Mouse (Mus musculus) lung, postnatal 14 days (tissue): ENCODE results near the gene Peli2.

ENCODE experiments used
- DNase-seq: peaks from one replicate; pipeline ENCODE4 v3.0.0; 2021

Gene Peli2

DNA sequence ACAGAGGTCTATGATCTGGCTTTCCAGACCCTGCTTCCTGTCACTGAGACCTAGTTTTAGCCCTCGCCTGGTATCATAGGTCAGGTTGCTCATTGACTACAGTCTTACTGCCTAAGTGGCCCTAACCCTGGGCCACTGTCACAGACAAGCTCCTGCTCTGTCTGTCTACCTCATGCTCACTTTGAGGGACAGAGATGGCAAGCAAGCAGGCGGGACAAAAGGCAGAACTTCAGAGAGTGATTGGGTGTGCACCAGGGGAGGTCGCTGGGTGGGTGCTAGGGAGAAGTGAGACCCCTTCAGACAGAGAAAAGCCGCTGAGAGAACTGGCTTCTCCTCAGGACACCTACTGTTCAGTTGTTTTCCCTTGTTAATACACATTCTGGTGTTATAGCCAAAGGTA is 6.3 kb downstream of the Peli2 start:
- DNase-seq = no peak

DNA sequence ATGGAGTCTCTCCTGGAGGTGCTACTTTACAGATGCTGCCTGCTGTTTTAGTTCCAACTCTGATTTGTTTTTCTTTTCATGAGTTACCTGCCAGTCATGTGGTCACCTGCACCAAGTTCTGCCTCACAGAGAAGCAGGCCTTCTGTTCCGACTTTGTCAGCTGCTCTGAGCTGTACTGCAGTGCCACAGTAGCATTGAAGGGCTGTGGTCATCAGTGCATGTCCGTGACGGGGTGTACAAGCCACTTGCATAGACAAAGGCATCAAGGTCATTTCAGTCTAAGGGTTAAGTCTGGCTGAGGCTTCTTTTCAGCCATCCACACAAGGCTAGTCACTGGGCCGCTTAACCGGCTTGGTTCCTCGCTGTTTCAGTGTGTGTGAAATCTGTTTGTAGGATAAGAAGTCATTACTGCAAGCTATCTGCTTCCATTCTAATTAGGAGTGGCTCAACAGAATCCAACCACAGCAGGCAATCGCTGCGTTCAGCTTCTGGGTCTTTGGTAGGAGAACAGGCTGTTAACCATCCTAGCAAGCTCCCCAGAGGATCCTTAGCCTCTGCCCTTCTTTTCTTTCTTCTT is 7.1 kb downstream of the Peli2 start:
- DNase-seq = no peak

DNA sequence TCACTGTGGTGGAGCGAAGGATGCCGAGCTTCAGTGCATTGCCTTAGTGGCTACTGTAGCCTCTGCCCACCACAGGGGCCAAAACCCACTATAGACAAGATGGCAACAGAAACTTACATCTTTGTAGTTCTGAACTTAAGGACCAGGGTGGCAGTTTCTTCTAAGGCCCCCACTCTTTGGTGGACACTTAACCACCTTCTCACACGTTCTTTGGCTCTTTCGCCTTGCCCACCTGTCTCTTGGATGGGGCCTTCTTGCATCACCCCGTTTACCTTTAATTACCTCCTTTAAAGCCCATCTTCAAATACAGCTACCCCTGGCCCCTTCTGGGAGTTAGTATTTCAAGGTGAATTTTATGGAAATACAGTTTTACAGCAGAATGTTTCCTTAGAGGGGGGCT is 8.1 kb downstream of the Peli2 start:
- DNase-seq = no peak

DNA sequence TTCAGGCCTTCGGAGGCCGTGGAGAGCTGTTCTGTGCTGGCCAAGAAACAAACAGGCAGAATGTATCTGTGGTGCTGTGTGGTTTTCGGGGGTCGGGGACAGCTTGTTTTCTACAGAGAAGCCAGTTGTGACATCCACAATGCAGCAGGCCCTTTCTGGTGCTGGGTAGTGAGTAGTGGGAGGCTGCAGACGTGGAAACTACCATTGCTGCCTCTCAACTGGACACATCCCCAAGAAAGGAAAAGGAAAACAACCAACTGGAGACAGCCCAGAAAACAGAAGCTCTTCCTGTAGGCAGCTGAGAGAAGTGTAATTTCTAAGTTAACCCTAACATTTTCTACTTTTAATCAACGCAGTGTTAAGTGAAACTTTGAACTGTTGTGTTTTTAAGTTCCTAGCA is 9.4 kb downstream of the Peli2 start:
- no peak for DNase-seq

DNA sequence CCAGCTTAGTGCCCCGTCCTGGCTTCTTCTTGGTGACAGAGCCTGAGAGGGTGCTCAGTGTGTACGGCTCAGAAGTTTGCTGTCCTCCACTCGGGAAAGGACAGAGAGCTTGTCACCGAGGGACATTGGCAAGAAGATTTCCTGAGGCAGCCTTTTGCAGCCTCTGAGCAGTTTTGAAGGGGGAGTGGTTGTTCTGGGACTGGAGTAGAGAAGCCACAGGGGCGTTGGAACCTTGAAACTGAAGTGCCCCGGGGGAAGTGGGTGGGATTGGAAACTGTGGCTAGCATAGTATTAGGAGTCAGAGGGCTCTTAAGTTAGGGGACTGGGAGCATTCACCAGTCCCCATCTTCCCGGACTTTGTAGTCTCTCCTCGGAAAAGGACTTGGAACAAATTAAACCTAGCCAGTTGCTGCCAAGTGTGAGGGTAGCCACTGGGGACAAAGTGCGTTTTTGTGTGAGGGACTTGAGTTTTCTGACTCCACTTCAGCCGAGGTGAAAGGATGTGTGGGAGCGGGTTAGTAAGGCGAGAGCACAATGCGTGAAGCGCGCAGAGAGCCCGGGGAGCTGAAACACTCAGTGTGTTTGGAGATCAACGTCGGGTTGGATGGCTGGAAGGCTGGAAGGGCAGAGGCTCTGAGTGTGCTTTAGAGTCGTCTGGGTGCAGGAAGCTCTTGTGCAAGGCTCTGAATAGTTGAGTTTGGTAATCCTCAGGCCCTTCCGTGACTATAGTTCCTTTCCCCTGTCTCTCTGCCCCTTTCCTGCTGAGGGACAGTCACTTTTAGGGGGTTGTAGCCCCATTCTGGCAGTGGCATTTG is 10.3 kb downstream of the Peli2 start:
- no peak for DNase-seq

DNA sequence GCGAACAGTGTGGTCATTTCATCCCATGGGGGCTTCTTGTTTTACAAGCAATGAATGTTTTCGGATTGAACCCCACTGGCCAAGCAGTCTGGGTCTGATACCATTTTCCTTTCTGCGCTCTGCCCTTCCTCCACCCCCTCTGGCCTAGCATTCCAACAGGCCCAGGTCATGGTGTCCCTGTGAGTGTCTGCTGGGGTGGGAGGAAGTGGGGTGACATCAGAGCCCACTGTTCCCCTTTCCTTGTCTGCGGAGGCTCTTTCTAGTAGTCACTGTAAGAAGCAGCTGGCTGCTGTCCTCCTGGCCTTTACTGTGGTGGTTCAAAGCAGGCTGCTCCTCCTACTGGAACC is 10.9 kb downstream of the Peli2 start:
- DNase-seq = peak; percentile 46

DNA sequence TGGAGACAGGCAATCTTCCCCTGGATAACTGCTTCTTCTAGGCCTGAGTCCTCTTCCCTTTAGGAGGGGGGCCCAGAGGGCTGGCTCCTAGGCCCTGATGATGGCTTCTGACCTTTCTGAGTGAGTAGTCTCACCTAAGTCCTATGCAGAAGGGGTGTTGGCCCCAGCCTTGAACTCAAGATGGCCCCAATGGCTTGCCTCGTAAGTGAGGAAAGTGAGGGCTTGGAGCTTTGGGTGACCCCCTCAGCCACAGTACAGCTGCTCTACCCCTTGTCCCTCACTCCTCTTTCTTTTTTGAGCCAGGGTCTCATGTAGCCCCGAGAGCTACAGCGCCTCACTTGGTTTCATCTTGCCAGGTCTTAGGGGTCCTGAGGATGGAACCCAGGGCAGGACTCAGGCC is 11.6 kb downstream of the Peli2 start:
- no peak for DNase-seq

DNA sequence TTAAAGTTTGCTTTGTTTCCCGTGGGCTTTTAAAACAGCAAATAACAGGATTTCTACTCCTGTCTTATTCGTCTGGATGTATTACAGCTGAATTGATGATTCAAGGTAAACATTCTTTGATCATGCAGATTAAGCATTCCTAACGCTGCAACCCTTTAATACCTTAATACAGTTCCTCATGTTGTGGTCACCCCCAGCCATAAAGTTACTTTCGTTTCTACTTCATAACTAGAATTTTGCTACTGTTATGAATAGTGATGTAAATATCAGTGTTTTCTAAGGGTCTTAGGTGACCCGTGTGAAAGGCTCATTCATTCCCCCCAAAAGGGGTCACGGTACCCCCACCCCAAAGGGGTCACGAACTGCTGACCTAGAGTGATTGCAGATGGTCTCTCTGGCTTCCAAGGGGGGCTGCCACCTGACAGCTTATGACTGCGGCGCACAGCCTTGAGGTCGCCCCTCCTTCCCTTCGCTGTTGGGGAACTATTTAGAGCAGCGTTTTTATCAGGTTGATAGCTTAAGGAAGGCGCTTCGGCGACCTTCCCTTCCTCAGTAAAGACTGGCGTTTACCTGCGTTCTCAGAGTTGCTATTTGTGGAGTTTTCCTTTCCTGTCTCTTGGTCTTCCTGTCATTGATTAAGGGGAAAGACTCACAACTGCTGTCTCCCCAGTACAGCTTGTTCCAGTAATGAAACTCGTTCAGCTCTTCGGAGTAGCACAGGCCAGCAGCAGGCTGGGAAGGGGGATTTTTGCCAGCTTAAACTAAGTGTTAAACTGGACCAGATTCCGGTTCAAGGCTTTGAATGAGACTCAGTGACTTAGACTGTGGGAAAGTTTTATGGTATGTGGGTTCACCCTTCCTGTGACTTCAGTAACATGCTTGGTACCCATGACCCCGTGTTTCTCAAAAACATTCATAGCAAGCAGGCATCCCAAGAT is 12.5 kb downstream of the Peli2 start:
- no peak for DNase-seq

DNA sequence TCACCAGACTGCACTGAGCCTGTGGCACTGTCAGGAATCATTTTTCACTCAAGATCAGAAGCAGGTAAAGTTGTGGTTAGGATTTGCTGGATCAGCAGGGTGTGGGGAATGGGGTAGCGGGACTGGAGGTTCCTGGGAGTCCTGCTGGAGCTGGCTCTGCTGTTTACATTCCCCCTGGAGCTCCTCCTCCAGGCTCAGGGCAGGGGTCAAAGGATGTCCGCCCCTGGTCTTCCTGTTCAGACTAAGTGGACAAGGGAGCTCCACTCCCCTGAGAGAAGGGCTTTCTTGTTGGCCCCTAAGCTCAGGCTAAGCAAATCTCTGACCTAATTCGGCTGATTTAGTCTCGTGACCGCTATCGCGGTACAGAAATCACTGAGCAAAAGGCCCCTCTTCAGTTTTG is 13.7 kb downstream of the Peli2 start:
- peak; percentile 40 for DNase-seq

DNA sequence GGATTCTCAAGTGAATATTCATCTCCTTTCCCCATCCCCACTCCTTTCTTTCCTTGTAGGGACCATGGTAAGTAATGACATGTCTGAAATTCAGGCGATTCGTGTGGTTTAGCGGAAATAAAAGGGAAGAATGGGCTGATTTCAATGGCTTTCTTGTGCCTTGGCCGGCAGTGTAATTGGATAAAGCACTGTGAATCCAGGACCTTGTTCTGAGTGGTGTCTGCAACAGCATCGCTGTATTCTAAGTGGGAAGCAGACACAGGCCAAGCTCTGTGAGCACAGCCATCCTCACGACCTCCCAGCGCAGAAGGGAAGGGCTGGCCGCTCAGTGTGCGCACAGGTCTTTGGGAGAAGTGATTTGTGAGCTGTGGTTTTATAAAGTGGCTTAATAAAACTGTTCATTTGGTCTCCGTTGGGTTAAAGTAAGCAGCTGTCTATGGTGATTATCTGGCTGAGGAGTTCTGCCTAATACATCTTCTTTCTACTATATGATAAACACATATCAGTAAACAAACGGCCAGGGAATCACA is 15.3 kb downstream of the Peli2 start:
- DNase-seq = no peak

DNA sequence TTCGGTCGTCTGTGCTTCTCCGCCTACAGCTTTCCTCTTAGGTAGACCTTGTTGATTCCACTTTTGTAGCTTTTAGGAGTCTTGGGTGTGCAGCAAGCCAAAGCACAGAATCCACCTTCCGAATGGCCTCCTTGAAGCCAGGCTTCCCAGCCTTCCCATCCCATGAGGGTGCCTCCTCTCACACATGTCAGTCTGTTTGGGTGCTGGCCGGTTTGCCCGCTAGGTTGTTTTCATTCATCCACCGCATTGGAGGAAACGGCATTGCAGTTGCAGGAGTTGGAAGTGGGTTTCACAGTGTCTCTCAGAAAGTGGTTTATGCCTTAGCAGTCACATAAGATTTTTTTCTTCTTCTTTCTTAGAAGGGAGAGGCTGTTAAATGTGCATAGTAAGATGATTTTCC is 17.1 kb downstream of the Peli2 start:
- no peak for DNase-seq

DNA sequence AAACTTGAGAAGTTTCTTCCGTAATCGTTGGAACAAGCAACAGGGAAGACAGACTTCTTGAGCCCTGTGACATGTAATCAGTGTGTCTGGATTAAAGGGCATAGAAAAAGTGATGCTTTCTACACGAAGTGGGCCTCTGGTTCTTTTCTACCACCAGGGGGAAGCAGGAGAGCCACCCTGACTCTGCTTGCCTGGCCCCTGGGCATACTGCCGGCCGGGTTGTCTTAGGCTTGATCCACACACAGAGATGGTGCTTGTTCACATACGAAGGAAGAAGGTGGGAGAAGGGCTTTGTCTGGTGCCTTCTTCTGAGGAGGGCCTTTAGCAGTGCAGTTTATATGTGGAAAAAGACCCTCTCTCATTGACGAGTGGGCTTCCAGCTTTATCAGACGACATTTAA is 17.5 kb downstream of the Peli2 start:
- DNase-seq = no peak

DNA sequence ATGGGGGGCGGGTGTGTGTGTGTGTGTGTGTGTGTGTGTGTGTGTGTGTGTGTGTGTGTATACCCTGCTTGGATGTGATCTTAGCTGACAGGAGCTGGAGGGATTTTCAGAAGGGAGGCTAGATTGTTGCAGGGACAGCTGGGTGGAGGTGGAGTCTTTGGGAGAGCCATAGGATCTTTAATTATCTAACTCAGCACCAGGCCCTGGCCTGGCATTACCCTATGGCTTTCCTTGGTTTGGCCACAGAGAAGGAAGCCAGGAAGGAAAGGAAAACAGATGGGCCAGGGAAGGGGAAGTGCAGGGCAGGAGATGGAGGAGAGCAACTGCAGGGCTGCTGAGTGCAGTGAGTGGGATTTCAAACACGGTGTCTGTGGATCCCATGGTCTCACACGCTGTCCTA is 18.8 kb downstream of the Peli2 start:
- DNase-seq = no peak

DNA sequence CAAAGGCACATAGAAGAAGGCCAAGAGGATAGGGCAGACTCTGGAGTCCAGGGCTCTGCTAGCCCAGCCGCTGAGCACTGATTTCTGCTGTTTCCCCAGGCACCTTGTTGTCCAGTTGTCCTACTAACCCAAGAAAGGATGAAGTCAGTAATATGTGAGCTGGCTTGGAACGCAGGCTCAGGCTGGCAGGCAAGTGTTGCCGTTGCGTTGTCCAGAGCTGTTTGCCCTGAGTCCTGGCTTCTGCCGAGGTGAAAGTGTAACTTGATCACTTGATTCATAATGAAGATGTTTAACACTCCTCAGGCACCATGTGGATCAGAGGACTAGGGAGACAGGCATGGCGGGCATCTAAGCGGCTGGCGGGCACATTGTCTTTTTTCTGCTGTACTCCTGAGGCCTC is 21.1 kb downstream of the Peli2 start:
- DNase-seq = no peak

DNA sequence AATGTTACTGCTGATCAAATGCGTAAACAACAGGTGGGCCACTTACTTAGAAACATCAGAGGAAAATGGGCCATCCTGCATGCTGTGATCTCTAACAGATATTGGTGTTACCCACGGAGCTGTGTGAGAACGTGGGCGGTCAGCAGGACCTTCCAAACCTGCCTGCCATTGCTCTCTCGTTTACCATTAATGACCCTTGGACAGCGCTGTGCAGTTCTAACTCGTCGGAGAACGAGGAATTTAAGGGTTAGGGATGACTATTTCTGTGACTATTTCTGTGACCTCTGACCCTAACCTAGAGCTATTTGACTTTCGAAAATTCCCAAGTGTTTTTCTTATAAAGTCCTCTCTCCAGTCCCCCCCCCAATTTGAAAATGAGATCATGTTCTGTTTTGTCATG is 22.1 kb downstream of the Peli2 start:
- DNase-seq = no peak

DNA sequence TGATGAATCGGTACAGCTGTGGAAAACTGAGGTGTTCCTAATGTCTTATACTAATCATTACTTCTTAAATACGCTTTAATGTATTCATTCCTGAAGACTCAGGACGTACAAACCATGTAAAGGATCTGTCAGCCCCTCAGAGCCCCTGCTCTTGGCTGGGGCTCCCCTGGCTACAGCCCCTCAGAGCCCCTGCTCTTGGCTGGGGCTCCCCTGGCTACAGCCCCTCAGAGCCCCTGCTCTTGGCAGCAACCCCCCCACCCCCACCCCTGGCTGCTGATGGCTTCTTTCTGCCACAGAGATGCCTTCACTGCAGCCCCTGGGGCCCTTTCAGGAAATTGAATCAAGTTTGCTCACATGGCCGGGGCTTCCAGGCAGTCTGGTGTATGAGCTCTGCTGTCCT is 22.5 kb downstream of the Peli2 start:
- DNase-seq = no peak

DNA sequence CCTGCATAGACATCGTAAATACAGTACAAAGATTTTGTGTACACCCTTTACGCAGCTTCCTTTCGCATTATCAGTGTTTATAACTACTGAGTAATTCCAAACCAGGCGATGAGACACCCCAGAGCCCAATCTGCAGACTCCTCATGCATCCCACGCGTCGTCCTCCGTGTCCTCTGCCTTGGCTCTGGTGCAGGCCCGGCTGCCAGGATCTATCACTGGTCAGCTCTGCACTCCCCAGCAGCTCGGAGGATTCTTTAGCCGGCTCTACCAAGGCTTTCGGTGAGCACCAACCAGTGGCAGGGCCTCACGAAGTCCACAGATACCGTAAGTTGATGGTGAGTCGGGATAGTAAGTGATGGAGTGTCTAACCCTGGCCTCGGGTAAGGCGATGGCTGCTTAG is 23.7 kb downstream of the Peli2 start:
- DNase-seq = no peak

DNA sequence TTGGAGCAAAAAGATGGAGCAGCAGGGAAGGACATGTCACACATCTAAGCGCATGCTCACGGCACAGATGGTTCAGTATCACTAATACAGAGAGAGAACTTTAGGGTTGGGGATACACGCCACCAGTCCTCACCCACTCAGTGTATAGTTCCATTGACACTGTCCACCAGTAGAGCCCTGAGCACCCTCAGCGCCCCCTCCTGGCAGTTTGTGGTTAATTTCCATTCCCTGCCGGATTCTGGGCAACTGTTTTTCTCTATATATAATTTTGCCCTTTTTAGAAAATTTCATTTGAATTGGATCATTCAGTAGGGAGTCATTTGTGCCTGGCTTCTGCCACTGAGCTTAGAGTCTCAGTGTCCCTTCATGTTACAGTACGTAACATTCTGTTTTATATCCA is 27.1 kb downstream of the Peli2 start:
- peak; percentile 48 for DNase-seq

DNA sequence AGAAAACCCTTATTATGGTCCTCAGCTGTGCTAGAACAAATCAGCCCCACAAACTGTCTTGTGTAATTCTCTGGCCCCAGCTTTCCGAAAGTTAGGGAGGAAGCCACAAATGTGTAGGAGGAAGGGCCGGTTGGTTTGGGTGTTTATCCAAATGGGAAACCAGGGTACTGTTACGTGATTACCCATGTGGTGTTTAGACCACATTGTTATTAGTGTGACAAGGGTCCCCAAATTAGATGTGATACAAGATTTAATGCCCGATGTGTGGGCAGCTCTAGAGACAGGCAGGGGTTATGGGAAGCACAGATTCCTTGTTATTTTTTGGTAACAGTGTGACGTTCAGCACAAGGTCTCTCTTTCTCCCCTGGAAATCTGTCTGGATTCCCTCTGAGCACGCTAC is 28.0 kb downstream of the Peli2 start:
- no peak for DNase-seq

DNA sequence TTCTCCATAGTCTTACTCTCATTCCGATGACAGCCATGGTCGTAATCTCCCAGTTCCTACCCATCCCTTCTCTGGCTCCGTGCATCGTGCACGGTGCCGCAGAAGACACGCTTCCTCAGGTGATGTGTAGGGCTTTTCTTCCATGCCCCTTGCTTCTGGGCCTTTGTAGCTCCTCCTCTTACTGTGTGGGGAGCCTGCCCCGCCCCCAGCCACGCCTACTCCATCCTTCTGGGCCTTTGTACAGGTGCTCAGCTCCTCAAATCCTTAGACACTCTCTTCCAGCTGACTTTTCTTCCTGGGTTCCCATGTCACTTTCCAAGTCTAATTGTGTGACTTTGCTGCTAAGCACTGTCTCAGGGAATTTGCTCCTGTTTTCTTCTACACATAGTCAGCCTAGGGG is 28.7 kb downstream of the Peli2 start:
- no peak for DNase-seq

DNA sequence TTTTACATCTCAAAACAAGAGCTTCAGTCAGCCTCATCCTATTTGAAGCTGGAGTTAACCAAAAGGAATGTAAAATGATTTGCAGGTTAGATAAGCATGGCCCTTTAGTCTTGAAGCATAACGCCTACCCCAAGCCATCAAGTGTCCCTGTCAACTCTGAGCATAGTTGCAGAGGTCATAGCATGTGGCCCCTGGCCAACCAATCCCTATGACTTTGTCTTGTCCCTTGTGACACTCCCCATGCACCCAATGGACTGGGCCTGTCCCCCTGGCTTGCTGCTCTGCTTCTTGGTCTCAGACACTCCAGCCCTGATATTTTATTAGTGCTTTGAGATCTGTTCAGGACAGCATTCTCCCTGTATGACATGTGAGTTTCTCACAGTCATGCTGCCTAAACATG is 30.3 kb downstream of the Peli2 start:
- no peak for DNase-seq

DNA sequence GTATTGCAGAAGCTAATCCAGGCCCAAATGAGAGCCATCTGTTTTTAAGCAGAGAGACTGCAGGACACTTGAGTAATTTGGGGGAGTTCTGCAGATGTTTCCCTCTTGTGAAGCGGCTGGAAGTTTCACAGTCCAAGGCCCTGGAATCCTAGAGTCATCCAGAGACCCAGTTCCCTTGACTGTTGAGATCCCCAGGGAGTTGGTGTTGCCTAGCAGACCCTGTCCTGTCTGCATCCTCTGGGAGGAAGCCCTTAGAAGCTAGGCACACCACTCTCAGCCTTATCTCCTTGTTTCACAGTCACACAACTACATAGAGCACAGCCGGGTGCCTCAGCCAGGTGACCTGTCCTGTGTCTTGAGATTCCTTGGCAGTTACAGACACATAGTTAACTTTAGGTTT is 30.9 kb downstream of the Peli2 start:
- no peak for DNase-seq

DNA sequence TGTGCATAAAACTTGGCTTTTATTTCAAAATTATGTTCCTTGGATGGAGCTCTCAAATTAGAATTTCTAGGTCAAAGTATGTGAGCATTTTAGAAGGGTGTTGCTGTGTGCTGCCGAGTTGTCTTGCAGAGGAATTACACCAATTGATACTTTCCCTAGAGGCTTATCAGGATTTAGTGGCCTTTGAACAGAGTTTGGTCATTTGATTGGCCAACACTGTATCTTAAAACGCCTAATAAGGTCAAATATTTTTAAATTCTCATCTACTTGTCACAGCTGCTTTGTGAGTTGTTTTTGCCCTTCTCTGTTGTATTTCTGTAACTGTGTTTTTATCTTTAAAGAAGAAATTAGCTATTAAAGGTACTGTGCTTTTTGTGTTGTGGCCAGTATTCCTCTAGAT is 32.4 kb downstream of the Peli2 start:
- no peak for DNase-seq
